Mouse (Mus musculus) urinary bladder, postnatal 36 days (tissue): ENCODE measurements around the gene Spryd3.

Experiments used
- DNase-seq, 2 experiments: peaks; one replicate each; pipeline ENCODE4 v3.0.0; 2022; ENCODE audit warnings: low spot score in 2 of 2, mixed read lengths in 1 of 2

Gene Spryd3

DNA sequence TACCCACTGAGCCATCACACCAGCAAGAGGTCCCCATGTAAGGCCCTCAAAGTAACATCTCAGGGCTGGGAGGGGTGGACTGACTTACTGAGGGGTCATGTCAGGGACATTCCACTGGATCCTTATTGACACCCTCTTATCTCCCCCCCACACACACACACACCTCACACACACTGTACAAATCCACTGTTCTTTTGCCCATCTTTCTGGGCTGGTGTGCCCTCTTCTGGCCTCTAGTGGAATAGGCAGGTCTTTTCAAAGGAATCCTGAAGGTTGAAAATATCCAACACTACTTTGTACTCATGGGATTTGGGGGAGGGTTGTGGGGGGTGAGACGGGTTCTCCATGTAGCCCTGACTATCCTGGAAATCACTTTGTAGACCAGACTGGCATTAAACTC is 10.8 kb upstream of the Spryd3 start:
- DNase-seq, result peak; percentile 32 to 38

DNA sequence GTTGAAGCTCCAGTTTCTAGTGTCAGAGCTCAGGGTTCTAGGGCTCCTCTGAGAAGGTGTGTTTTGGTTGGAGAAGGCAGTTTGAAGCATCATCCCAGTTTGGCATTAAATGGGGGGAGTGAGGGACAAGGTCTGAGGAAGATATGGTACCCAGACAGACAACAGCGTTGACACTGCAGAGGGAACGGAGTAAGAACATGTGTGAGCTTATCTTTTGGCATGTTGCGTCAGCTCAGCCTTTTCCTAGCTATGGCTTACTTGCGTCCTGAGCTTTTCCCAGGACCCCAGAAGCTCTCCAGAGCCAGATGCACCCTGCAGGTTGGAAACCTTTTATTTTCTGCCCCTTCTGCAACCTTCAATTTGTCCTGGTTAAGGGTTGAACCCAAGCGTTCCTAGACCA is 10.1 kb upstream of the Spryd3 start:
- DNase-seq, result no peak

DNA sequence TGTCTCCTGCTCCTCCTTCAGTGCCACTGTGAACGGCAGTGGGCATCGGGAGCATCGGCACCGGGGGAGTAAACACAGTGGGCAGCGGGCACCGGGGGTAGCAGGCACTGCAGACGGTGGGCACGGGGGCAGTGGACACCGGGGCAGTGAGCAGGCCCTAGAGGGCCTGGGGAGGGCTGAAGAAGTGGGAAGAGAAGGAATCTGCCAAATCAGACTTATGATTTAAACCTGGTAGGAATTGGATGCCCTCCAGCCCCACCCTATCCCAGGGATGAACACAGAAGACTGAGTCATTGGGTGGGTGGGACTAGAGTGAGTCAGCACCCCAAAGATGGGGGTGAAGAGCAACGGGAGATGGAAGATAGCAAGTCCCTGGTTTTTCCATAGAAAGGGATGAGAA is 9.3 kb upstream of the Spryd3 start:
- DNase-seq, result peak; percentile 48 to 71

DNA sequence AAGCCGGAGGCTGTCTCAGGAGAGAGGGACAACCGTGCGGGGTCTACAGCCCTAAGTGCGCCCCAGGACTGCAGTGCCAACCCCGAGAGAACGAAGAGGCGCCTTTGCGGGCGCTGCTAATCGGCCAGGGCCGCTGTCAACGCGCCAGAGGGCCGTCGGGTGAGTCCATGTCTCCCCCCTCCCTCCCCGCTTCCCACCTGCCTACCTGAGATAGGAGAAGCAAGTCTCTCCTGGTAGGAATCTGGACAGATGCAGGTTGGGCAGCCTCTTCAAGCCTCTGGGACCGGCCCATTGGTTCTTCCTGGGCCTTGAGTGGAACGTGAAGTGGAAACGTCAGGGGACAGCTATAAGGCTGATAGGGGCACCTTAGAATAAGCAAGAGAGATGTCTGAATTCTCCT is 8.7 kb upstream of the Spryd3 start:
- no peak for DNase-seq

DNA sequence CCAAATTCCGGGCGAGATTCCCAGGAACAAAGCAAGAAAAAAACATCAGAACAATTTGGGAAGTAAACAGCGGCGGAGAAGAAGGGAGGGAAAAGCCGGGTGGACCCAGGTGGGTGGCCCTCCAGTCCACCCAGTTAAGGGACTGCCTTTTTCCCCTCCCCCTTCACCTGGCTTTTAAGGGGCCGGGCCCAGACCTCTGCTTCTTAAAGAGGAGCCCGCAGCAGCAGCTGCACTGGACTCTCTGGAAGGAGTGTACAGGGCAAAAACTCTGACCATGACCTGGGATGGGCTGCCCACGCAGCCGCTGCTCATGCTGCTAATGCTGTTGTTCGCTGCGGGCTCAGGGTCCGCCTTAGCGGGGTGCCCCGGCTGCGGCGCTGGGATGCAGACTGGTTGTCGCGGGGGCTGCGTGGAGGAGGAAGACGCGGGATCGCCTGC is 8.3 kb upstream of the Spryd3 start, which contains the start of gene Igfbp6:
TSS of gene Igfbp6 (plus strand) at position 89 of the 438 bp plus-strand sequence.
- DNase-seq, result peak in 1 of 2 experiments; percentile 45

DNA sequence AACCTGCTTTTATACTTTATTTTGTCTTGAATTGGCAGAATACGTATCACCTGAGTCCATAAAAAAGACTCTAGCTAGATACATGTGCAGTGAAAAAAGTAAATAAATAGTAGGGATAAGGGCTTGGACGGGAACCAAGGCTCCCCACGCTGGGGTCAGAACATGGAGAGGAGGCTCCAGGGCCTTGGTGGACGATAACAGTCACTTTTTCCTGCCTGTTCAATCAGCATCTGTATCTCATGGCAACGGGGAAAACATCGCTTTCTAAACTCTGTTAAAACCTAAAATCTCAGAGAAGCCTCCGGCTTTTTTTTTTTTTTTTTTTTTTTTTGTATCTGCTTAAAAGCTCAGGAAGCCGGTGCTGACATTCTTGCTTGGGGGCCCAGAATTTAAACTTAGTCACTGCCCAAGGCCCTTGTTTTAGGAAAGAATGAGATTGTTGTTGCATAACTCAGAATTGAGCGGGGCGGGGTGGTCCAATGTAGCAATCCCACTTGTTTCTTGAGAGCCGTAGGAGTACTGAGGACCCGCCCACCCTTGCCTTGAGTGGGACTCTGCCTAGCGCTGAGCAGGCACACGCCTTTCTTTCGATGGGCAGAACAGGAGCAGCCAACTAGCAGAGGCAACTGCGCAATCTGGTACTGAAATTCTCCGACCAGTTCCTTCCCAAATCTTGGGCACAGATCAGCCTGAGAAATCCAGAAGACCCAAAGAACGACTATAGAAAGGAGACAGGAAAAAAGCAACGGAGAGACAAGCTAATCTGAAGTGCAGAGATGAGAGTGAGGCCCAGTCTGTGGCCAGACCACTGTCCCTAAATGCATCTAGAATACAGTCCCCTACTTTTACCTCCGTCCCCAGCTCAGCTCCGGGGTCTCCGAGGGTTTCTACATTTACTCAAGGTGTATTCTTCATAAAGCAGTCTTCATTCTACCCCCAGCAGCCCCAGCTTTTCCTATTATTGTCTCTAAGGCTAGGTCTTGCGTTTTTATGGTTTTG is 7.2 kb upstream of the Spryd3 start:
- DNase-seq, result peak in 1 of 2 experiments; percentile 75

DNA sequence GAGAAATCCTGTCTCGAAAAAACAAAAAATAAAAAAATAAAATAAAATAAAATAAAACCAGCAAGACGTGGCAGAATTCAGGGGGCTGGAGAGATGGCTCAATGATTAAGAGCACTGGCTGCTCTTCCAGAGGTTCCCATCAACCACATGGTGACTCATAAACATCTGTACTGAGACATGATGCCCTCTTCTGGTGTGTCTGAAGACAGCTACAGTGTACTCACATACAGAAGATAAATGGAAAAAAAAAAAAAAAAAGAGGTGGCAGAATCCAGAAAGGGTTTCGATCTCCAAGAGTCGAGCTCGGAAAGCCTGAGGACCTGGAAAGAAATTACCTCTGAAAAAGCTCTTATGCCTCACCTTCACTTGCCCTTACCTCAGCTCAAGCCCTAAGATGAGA is 5.1 kb upstream of the Spryd3 start:
- DNase-seq, result no peak

DNA sequence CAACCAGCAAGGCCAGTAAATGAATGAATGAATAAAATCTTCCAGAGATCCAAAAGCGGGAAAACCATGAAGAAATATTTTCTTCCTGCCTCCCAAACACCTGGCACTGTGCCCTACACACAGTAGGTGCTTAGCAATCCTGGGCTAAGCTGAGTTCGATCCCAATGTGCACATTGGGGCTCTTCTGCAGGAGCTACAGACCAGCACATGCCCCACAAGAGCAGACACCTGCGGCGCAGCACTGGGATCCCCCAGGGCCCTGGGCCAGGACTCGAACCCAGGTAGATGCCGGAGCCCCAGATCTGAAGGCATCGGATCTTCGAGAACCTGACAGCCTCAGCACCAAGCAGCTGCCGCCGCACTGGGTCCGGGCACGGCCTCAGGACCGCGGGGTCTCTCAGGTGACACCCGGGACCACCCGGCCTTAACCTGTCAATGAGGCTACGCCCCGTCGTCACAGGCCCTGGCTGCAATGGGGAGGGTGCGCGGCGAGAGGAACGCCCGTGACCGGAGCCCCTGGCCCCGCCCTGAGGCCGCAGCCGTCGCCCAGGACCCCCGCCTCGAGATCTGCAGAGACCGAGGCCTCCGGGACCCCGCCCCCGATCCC is 409 bp downstream of the Spryd3 start:
- no peak for DNase-seq

DNA sequence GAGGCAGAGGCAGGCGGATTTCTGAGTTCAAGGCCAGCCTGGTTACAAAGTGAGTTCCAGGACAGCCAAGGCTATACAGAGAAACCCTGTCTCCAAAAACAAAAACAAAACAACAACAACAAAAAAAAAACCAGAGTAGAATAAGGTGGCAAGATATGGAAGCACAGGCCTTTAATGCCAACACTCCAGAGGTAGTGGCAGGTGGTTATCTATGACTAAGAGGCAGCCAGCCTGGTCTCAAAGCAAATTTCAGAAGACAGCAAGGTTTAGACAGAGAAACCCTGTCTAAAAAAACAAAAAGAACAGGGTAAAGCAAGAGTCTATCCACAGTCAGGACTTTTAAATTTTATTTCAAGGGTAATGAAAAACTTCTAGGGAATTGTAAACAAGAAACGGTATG is 1.3 kb downstream of the Spryd3 start:
- no peak for DNase-seq

DNA sequence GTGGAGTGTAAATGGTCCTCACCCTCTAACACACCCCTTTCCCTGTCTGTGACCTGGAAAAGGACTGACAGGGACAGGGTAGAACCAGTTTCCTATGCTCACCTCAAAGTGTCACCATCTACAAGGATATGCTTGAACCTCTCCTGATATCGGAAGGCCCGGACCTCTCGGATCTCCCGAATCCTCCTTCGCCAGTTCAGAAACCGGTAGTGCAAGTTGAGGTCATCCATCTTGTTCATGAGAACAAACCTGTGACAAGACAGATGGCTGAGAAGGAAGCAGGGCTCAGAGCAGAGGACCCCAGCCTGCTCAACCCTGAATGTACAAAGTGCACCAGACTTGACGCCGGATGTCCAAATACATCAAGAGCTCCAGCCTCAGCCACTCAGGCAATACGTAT is 2.7 kb downstream of the Spryd3 start:
- no peak for DNase-seq

DNA sequence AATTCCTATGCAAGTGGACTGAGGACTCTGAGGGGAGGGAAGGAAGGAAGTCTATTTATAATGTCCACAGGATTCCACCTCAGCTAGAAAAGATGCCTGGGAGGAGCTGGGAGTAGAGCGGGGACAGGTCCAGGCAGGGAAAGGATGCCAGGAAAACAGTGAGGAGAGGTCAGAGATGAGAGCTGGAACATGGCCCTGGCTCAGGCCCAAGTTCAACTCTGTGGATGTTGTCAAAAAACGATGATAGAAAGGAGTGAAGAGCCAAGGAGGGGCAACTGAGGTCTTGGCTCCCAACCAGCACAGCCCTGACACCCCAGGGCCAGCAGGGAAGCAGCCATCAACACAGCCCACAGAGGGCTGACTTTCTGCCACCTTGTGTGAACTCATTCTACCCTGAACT is 9.7 kb downstream of the Spryd3 start:
- DNase-seq, result no peak

DNA sequence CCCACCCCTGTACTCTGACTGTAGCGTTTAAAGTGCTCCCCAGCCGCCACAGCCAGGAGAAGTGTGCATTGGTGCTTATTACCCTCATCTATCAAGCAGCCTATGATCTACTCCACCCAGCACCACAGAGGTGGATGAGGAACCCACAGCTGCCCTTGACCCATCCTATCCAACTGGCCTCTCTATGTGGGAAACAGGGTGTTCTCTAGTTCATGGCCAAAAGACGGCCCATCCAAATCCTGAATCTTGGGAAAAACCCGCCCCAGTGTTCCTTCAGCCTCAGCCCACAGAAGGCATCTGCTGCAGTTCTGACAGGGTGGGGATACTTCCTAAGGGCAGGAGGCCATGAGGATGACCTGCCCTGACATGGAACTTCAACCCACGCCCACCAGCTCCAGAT is 15.5 kb downstream of the Spryd3 start:
- DNase-seq, result no peak

DNA sequence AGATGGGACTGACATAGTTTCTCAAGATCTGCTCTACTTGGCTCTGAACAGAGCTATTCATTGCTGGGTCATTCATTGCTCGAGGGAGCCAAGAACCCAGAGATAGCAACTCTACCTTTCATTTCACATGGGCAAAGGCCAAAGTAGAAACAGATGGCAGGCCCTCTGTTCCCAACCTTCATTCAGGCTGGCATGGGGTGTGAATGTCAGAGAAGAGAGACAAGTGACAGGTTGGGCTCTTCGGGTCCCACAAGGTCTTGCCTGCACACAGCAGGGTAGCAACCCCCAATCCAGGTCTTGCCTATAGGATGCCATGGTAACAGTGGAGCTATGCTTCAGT is 16.2 kb downstream of the Spryd3 start:
- no peak for DNase-seq

DNA sequence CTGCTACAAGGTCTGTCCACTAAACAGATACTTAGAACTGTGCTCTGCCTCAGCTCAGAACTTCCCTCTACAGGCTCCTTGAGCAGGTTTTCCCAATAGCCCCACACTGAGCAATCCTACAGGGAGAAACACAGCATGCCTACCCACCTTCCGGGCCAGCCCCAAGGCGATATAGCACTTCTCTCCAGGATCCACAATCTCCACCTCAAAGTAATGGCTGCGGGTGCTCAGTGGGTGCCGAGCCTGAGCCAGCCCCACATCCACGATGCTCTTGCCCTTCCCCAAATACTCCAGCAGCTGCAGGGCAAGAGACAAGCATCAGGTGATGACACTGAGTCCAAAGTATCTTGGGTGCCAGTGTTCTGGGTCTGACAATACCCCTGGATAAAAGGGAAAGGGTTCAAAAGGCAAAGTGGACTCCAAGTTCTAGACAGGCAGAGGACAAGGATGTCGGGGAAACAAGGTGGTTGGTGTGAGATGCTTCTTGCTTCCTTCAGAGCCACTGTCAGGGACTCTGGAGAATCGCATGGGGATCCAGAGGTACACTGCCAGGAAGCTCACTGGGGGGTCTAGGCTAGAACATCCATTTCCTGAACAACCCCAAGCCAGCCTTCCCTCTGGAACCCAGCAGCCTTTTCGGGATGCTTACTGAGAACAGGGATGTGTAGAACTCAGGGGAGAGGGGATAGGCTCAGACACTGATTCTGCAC is 16.8 kb downstream of the Spryd3 start:
- DNase-seq, result no peak

DNA sequence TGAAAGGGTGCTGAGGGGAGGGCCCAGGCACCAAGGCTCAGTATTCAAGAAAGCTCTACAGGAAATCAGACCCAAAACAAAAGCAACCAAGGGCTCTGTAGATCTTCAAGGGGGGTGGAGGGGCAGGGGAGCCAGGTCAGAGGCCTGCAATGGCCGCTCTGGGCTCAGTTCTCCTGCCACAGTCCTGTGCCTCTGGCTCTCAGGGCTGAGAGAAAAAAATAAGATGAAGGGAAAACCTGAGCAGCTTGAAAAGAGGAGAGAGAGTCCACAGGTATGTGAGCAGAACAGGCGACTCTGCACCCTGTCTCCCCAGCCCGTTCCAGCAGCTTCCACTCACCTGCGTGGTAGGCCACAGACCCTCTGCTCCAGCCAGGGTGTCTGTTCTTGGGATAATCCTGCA is 17.4 kb downstream of the Spryd3 start:
- DNase-seq, result no peak

DNA sequence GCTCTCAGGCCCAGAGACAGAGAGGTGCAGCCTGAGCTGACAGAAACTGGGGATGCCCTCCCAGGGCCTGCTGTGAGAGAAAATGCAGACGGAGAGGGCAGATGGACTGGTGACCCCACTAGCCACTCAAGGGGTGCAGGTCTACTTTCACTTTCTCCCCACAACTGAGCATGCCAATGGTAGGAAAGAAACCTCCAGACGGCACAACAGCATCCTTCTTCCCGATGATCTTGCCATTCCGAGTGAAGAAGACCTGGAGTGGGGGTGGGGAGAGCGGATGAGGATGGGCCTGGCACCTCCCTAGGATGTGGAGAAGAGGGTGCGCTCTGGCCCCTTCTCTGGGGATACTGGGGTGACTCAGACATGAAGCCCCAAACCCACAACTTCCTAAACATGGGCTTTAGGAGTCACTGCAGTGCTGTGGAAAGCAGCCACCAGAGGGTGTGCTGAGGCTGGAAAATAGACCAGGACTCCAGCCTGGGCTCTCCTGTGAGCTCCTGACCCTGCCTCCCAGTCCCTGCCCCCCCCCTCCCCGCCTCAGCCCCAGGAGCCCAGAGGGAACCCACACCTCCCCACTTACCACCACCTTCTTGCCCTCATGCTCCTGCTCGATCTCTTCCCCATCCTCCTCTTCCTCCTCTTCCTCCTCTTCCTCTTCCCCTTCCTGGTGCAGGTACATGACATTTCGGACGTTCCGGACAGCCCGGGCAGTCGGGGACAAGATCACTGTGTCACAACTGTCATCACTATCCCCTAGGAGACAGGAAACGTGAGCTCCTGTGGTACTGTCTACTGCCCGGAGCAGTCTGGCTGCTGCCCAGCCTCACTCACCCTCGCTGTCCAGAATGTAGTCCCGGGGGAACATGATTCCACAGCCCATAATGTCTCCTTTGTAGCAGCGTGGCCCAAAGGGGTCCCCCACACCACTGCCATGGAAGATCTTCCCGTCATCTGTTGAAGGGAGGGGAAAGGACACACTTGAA is 18.3 kb downstream of the Spryd3 start:
- no peak for DNase-seq

DNA sequence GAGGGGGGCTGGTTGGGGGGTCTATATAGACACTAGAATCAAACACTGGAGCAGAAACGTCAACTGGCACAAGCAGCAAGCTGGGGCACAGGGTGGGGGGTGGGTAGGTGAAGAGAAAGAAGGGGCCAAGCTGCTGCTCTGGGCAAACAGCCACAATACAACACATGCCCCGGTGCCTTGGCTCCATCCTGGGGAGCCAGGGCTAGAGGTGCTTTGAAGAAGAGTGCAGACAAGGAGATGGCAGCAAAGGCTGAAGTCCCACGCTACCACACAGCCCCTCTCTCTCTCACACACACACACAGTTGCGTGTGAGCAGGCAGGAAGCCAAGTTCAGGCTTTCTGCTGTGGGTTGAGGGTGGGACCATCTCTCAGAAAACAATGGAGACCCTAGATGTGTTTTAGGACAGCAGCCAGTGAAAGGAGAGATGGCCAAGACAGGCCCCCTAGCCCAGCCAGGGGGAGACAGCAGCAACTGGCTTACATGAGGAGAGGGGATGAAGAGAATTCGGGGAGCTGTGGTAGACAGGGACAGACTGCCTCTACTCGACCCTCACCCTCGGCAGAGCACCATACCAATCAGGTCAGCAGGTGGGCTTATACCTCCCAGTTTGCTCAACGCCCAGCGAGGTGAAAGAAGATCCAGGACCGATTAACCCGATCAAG is 19.1 kb downstream of the Spryd3 start:
- DNase-seq, result no peak

DNA sequence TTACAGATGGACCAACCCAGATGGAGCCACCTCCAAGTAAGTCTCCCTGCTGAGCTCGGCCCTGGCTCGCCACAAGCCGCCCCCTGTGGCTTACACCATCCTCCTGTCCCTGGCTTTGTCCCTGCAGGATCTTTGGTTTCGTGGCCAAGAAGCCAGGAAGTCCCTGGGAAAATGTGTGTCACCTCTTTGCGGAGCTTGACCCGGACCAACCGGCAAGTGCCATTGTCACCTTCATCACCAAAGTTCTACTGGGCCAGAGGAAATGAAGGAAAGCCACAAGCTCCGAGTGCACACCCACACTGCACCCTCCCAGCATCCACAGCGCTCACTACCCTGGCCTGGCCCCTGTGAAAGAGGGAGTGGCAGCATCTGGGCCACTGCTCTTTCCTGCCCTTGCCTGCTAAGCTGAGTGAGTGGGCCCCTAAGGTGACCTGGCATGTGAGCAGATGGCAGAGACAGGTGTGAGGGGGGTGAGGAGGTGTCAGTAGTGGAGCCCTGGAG is 20.3 kb downstream of the Spryd3 start:
- DNase-seq, result no peak

DNA sequence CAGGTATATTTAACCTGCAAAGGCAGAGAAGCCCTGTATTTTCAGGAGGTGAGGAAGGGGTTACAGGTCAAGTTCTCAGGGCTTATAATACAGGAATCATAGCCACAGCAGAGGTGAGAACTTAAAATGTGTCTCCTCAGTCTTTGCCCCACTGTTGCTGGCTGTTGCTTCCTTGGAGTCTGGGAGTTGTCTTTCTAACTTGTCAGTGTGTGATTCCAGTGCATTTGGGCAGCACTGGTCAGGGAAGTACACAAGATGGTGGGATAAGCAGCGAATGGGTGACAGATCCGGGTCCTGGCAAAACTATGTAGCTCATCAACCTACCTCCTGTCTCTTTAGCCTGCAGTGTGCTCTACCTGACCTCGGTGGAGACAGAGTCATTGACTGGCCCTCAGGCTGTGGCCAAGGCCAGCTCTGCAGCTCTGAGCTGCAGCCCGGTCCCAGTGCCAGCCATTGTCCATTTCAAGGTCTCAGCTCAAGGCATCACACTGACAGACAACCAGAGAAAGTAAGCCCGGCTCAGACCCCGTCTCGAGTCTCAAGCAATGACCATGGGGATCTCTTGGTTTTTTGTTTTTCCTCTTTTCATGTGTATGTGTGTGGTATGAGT is 21.3 kb downstream of the Spryd3 start:
- no peak for DNase-seq

DNA sequence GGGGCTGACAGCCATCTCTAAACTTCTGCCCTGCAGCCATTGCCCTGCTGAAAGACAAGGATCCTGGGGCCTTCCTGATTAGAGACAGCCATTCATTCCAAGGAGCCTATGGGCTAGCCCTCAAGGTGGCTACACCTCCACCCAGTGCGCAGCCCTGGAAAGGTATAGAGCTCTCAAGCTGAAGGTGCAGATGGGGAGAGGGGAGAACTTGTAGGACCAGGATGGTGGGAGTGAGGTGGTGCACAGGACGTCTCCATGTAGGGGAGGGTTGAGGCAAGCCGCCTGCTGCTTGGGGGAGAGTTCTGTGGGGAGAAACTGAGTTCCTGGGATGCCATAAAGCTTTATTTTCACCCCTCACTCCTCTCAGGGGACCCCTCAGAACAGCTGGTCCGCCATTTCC is 22.4 kb downstream of the Spryd3 start:
- DNase-seq, result no peak
